Mouse (Mus musculus) kidney, postnatal 0 days (tissue): ENCODE measurements at regions not wholly inside any gene's neighbourhood (a gene's known extent, or its start where the extent isn't known, plus 50 kb on each side); places are given as distances from the start of the nearest gene placed in this dataset.

ENCODE experiments used
- ATAC-seq: fragments of 200-750 bp; cut with Nextera tagmentation; replicated peaks from 2 replicates; pipeline ENCODE4 v1.8.0; 2017; ENCODE audit warnings: low read depth, moderate number of reproducible peaks, moderate TSS enrichment, moderate library complexity; ENCODE audit not compliant: low FRiP score
- DNase-seq: peaks from one replicate; pipeline ENCODE4 v3.0.0-alpha.2; 2016; ENCODE audit warnings: low spot score
- H3K27ac ChIP-seq: fragments of 300-500 bp; sonication (generic); 2 replicates; pipeline ENCODE4 v1.5.1; 2014; ENCODE audit warnings: mild to moderate bottlenecking
- H3K27me3 ChIP-seq: fragments of 300-500 bp; sonication (generic); 2 replicates; pipeline ENCODE4 v1.6.1; 2014; ENCODE audit warnings: low read length, mixed read lengths; ENCODE audit not compliant: insufficient read depth
- H3K36me3 ChIP-seq: fragments of 300-500 bp; sonication (generic); 2 replicates; pipeline ENCODE4 v1.6.1; 2014; ENCODE audit warnings: low read length, mixed read lengths; ENCODE audit not compliant: insufficient read depth
- H3K4me1 ChIP-seq: fragments of 300-500 bp; sonication (generic); replicated peaks from 2 replicates; pipeline ENCODE4 v1.6.1; 2014; ENCODE audit warnings: antibody characterized with exemption, low read length, mixed read lengths; ENCODE audit not compliant: insufficient read depth
- H3K4me2 ChIP-seq: fragments of 300-500 bp; sonication (generic); 2 replicates; pipeline ENCODE4 v1.6.1; 2014; ENCODE audit warnings: mild to moderate bottlenecking, low read length, moderate library complexity, mixed read lengths
- H3K4me3 ChIP-seq: fragments of 300-500 bp; sonication (generic); replicated peaks from 2 replicates; pipeline ENCODE4 v1.5.1; 2014; ENCODE audit warnings: low read depth, low read length
- H3K9ac ChIP-seq: fragments of 300-500 bp; sonication (generic); 2 replicates; pipeline ENCODE4 v1.6.1; 2014; ENCODE audit warnings: low read depth, low read length
- H3K9me3 ChIP-seq: fragments of 300-500 bp; sonication (generic); replicated peaks from 2 replicates; pipeline ENCODE4 v1.6.1; 2016; ENCODE audit warnings: low read length, inconsistent platforms, mixed read lengths
- CTCF ChIP-seq: IDR thresholded peaks from 2 replicates; pipeline ENCODE4 v1.5.1; 2016; ENCODE audit warnings: antibody characterized with exemption, low read depth, mild to moderate bottlenecking, moderate library complexity
- WGBS: fragments of 180-500 bp; shearing (Covaris S2); extraction: QIAGEN DNeasy Blood & Tissue Kit; methylation state at CpG from one replicate; pipeline ENCODE4 v1.1.7; 2014; 5-methylcytosine and 5-hydroxymethylcytosine counted together

DNA sequence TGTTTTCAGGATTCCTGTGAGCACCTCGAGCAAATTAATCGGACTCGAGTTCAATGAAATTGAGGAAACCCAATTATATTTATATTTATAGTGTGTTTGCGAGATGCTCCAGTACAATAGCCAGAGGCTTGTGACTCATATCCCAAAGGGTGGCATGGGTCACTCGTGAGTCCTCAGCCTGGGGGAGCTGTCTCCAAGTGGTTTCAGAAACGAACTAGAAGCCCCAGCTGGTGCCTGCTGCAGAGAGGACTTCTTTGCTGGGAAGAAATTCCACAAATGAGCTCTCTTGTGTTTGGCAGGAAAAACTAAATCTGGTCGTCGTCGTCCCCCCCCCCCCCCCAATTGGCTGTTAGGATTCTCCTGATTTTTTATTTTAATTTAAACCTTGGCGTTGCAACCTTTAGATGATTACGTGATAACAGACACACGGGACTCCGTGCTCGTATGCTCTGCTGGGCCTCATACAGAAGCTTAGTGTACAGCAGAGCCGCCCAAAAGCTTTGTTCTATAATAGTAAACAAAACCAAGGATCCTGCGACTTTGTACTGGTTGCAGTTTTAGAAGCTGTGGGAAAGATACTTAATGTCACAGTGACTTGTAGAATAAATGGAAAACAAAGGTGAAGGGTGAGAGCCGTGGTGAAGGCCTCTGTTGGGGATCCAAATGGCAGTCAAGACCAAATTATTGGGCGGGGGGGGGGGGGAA, 220.8 kb upstream of the Amigo2 start:
- WGBS, result 73% methylated on average over 18 of the region's 18 CpGs
- ATAC-seq (no peak), DNase-seq (peak; percentile 41)
- Histone ChIP-seq H3K4me3 (no peak overlapping the region), H3K27me3 (no peaks in the 10 kb centered on the region), H3K9me3 (no peaks in the 10 kb centered on the region), H3K4me1 (no peaks in the 10 kb centered on the region), H3K9ac (no peak overlapping the region), H3K4me2 (no peak overlapping the region), H3K27ac (no peak overlapping the region), H3K36me3 (no peaks in the 10 kb centered on the region)
- TF ChIP-seq CTCF, result no peak

DNA sequence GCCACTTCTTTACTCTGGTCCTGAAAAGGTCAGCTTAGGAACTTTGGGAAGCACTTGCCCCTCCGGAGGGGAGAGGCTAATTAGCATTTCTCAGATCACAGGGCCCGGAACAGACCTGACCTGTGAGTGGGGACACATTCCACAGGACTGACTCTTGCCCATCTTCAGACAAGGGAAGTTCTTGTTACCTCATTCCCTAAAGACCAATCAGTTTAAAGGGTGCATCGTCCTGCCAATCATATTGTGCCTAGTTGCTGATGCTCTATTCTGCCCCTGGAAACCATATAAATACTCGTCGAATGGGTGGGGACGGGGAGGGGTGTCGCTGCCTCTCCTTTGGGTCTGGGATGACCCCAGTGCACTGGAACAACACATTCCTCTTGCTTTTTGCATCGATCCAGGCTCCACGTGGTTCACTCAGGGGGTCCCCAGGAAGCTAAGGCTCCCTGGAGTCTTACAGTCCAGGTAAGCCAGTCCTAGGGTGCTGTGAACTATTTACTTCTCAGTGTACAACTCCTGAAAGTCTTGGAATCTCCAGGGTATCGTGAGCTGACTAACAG, 219.9 kb upstream of the Amigo2 start:
- no peaks in the 10 kb centered on the region for H3K36me3 ChIP-seq
- H3K4me1 ChIP-seq, result no peaks in the 10 kb centered on the region
- no peak for DNase-seq
- no peaks in the 10 kb centered on the region for H3K27me3 ChIP-seq
- no peak overlapping the region for H3K4me3 ChIP-seq
- ATAC-seq, result no peak
- H3K9me3 ChIP-seq, result no peaks in the 10 kb centered on the region
- no peak overlapping the region for H3K4me2 ChIP-seq
- WGBS, result 86% methylated on average over 10 of the region's 10 CpGs
- H3K9ac ChIP-seq, result no peak overlapping the region
- TF ChIP-seq CTCF, result no peak
- no peak overlapping the region for H3K27ac ChIP-seq

DNA sequence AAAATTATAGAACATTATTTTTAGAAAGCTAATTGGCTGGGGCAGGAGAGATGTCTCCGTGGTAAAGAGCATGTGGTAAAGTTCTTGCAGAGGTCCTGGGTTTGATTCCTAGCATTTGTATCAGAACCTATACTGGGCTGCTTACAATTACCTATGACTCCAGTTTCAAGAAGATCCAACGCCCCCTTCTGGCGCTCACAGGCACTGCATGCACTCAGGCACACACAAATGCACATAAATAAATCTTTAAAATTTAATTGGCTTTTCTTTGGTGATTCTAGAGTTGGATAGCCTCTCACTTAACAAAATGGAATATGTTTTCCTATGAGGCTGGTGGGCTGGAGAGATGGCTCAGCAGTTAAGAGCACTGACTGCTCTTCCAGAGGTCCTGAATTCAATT, 219.0 kb upstream of the Amigo2 start:
- no peak overlapping the region for H3K4me2 ChIP-seq
- no peak overlapping the region for H3K4me3 ChIP-seq
- TF ChIP-seq CTCF, result peak; percentile 49; the same call in 1 of the 2 replicates
- H3K27me3 ChIP-seq, result no peaks in the 10 kb centered on the region
- no peaks in the 10 kb centered on the region for H3K4me1 ChIP-seq
- no peak for ATAC-seq
- H3K9me3 ChIP-seq, result no peaks in the 10 kb centered on the region
- no peaks in the 10 kb centered on the region for H3K36me3 ChIP-seq
- WGBS, result 75% methylated on average over 3 of the region's 3 CpGs
- no peak overlapping the region for H3K27ac ChIP-seq
- H3K9ac ChIP-seq, result no peak overlapping the region
- DNase-seq, result no peak

DNA sequence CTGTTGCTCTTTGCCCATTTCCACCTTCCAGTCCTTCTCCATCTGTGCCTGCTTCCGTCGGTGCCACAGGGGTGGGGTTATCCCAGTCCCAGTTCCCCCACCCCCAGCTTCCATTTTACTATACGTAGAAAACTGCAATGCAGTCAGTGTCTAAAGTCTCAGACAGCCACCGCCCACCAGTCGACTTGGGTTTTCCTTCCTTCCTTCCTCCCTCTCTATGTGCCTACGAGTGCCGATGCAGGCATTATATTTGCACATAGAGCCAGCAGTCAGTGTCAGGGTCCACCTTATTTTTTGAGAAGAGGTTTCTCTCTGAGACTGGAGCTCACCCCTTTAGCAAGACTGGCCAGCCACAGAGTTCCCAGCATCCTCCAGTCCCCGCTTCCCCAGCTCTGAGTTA, 218.3 kb upstream of the Amigo2 start:
- TF ChIP-seq CTCF, result no peak
- Histone ChIP-seq H3K4me3 (no peak overlapping the region), H3K9ac (no peak overlapping the region), H3K27me3 (no peaks in the 10 kb centered on the region), H3K27ac (no peak overlapping the region), H3K36me3 (no peaks in the 10 kb centered on the region), H3K9me3 (no peaks in the 10 kb centered on the region), H3K4me2 (no peak overlapping the region), H3K4me1 (no peaks in the 10 kb centered on the region)
- DNase-seq, result no peak
- ATAC-seq, result no peak
- WGBS, result 76% methylated on average over 8 of the region's 8 CpGs

DNA sequence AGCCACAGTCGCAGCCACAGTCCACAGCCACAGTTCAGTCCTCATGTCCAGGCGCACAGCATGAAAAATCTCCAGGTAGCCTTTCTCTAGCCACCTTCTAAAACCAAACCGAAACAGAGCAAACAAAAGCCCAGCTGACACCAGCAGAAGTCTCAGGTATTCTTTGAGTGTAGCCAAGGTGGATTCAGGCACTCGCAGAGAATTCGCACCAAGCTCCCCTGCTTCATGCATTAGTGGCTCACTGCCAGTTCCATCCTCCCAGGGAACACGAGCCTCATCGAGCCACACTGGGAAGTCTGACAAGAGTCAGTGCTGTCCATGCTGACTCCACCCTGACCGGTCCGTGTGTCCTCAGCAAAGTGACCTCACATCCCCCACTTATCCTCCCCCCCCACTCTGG, 217.7 kb upstream of the Amigo2 start:
- 73% methylated on average over 9 of the region's 9 CpGs for WGBS
- no peak for TF ChIP-seq CTCF
- Histone ChIP-seq H3K4me2 (no peak overlapping the region), H3K27me3 (no peaks in the 10 kb centered on the region), H3K4me1 (no peaks in the 10 kb centered on the region), H3K36me3 (no peaks in the 10 kb centered on the region), H3K27ac (no peak overlapping the region), H3K9me3 (no peaks in the 10 kb centered on the region), H3K9ac (no peak overlapping the region), H3K4me3 (no peak overlapping the region)
- DNase-seq, result no peak
- ATAC-seq, result no peak

DNA sequence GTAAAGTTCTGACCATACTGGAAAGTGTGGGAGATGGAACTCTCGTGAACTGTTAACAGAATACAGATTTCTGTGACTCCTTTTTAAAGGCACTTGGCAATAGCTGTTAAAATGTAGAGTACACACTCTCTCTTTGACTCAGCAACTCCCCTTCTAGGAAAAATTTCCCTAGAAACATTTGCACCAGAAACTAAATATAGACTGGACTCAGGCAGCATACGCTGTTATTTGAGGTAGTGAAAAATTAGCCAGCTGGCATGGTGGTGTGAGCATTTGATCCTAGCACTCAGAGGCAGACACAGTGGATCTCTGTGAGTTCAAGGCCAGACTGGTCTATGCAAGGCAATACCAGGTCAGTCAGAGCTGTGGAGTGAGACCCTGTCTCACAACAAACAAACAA, 215.5 kb upstream of the Amigo2 start:
- H3K27ac ChIP-seq, result no peak overlapping the region
- no peaks in the 10 kb centered on the region for H3K27me3 ChIP-seq
- no peak overlapping the region for H3K4me2 ChIP-seq
- no peak overlapping the region for H3K4me3 ChIP-seq
- no peak for TF ChIP-seq CTCF
- H3K4me1 ChIP-seq, result no peaks in the 10 kb centered on the region
- peak; percentile 29 for DNase-seq
- no peaks in the 10 kb centered on the region for H3K36me3 ChIP-seq
- ATAC-seq, result no peak
- WGBS, result 61% methylated on average over 2 of the region's 2 CpGs
- no peaks in the 10 kb centered on the region for H3K9me3 ChIP-seq
- H3K9ac ChIP-seq, result no peak overlapping the region

DNA sequence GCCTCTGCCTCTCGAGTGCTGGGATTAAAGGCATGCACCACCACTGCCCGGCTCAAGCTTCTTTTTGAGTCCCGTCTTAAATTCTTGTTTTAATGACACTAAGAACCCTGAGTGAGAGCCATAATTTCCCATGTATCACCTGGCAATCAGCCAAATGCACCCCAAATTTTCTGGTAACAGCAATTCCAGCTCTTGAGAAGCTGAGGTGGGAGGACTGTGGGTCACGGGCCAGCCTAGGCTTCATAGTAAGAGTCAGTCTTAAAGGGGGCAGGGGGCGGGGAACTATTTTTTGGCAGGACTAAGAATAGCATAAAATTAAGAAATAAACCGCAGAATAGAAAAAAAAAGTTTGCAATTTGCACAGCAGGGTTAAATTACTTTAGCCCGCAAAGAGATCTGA, 214.9 kb upstream of the Amigo2 start:
- Histone ChIP-seq H3K4me2 (no peak overlapping the region), H3K36me3 (no peaks in the 10 kb centered on the region), H3K27ac (no peak overlapping the region), H3K9ac (no peak overlapping the region), H3K27me3 (no peaks in the 10 kb centered on the region), H3K4me1 (no peaks in the 10 kb centered on the region), H3K4me3 (no peak overlapping the region), H3K9me3 (no peaks in the 10 kb centered on the region)
- ATAC-seq, result no peak
- DNase-seq, result no peak
- TF ChIP-seq CTCF, result no peak
- WGBS, result 73% methylated on average over 7 of the region's 7 CpGs
